ENCODE assay signal across 17 mouse cellular contexts in genomic region chr5:64237263-64237662, GRCm38 (mm10).
DNase-seq lines count a peak whose midpoint lies in the region; ATAC-seq and TF ChIP-seq lines count a peak whose summit lies in the region.
"Had no signal": no experiment of that assay in that cellular context is flagged by ENCODE, and none has a peak within 500 bp of the region (broad histone marks: within the 10 kb centered on the region; RNA-seq: fewer than 3 reads in every experiment).

No protein-coding gene starts in this region.

- no peak for TF ChIP-seq POLR2A in kidney, adult 2 months (IDR thresholded peaks at IDR 0.05; ENCODE audit: low read depth, low read length)

- peaks cover 62% of the 10 kb centered on the region for H3K4me1 ChIP-seq in kidney, embryonic 15.5 days
- peaks cover 48% of the 10 kb centered on the region for H3K4me1 ChIP-seq in kidney, adult 2 months (ENCODE audit: control insufficient read depth, insufficient read depth, low read length)
- peaks cover 18% of the 10 kb centered on the region; the same call in 1 of the 2 replicates for H3K4me1 ChIP-seq in lung, postnatal 0 days (ENCODE audit: insufficient read depth, low read depth, low read length)

- 24% methylated on average over 1 of the region's 1 CpGs for WGBS in kidney, embryonic 15.5 days
- 24% methylated on average over 1 of the region's 1 CpGs for whole genome bisulfite sequencing in kidney, adult 2 months
- WGBS in lung, postnatal 0 days = 42% methylated on average over 1 of the region's 1 CpGs

- no peaks in the 10 kb centered on the region for H3K27me3 ChIP-seq in kidney, embryonic 15.5 days
- no peaks in the 10 kb centered on the region for H3K27me3 ChIP-seq in kidney, adult 2 months (replicated peaks; ENCODE audit: control insufficient read depth, insufficient read depth, low read length)
- H3K27me3 ChIP-seq in lung, postnatal 0 days (replicated peaks; ENCODE audit: insufficient read depth, low read length) = no peaks in the 10 kb centered on the region
- H3K27me3 ChIP-seq: forebrain, embryonic 15.5 days; heart, embryonic 15.5 days had no signal

- no peaks in the 10 kb centered on the region for H3K36me3 ChIP-seq in kidney, embryonic 15.5 days
- no peaks in the 10 kb centered on the region for H3K36me3 ChIP-seq in kidney, adult 2 months (ENCODE audit: control insufficient read depth, insufficient read depth, low read length)
- H3K36me3 ChIP-seq in lung, postnatal 0 days (ENCODE audit: insufficient read depth, low read length) = no peaks in the 10 kb centered on the region
- H3K36me3 ChIP-seq: embryonic facial prominence, embryonic 10.5 days; forebrain, embryonic 15.5 days; heart, embryonic 15.5 days had no signal

- intact Hi-C loops in gastrocnemius, adult 2 months (cut with DNase I) = no loop called here

- no peak overlapping the region for H3K4me3 ChIP-seq in gastrocnemius, adult 2 months
- no peak overlapping the region for H3K4me3 ChIP-seq in kidney, embryonic 15.5 days (replicated peaks)
- no peak overlapping the region for H3K4me3 ChIP-seq in kidney, adult 2 months (ENCODE audit: insufficient read depth, low read depth, low read length)
- no peak overlapping the region for H3K4me3 ChIP-seq in lung, postnatal 0 days (ENCODE audit: low read depth, low read length)
- H3K4me3 ChIP-seq: embryonic facial prominence, embryonic 10.5 days; forebrain, embryonic 15.5 days; heart, embryonic 15.5 days had no signal

- TF ChIP-seq CTCF in gastrocnemius, adult 2 months (IDR thresholded peaks at IDR 0.05) = no peak
- TF ChIP-seq CTCF in kidney, adult 2 months (conservative IDR thresholded peaks at IDR 0.05; ENCODE audit: insufficient read depth, insufficient read length, low read depth, low read length) = no peak
- TF ChIP-seq CTCF in lung, postnatal 0 days (IDR thresholded peaks at IDR 0.05) = no peak

- DNase-seq in gastrocnemius, adult 2 months = no peak
- no peak for DNase-seq in gastrocnemius, adult 18-20 months (ENCODE audit: low spot score)
- no peak for DNase-seq in kidney, adult 2 months
- no peak for DNase-seq in lung, postnatal 0 days (ENCODE audit: low spot score)
- DNase-seq in lung, postnatal 10 days = no peak
- DNase-seq in layer of hippocampus, postnatal 36 days = no peak
- DNase-seq: adrenal gland, adult 8-10 months; adrenal gland, postnatal 36 days; cerebellum, adult 2 months; cerebellum, postnatal 10 days; gastrocnemius, postnatal 14 days; heart, postnatal 36 days had no signal

- H3K4me2 ChIP-seq in kidney, embryonic 15.5 days = no peak overlapping the region
- no peak overlapping the region for H3K4me2 ChIP-seq in lung, postnatal 0 days (replicated peaks; ENCODE audit: low read depth, low read length)
- H3K4me2 ChIP-seq: forebrain, embryonic 15.5 days; heart, embryonic 15.5 days had no signal

- no peak overlapping the region for H3K9ac ChIP-seq in kidney, embryonic 15.5 days
- H3K9ac ChIP-seq in lung, postnatal 0 days (replicated peaks; ENCODE audit: low read depth) = no peak overlapping the region
- H3K9ac ChIP-seq: forebrain, embryonic 15.5 days; heart, embryonic 15.5 days had no signal

- ATAC-seq in kidney, embryonic 15.5 days (replicated peaks; ENCODE audit: low FRiP score) = 0 out of 2 replicates have a peak, but pooled peaks have one; percentile 17
- ATAC-seq in lung, postnatal 0 days = no peak
- ATAC-seq: forebrain, embryonic 15.5 days; hindbrain, postnatal 0 days had no signal

- peak overlapping the region; percentile 46 for H3K27ac ChIP-seq in gastrocnemius, adult 2 months
- H3K27ac ChIP-seq in kidney, embryonic 15.5 days = 0 out of 2 replicates have a peak overlapping the region, but pooled peaks have one; percentile 5
- no peak overlapping the region; the same call in 1 of the 2 replicates for H3K27ac ChIP-seq in kidney, adult 2 months (ENCODE audit: insufficient read depth, low read depth, low read length)
- H3K27ac ChIP-seq in lung, postnatal 0 days (ENCODE audit: low read length) = 0 out of 2 replicates have a peak overlapping the region, but pooled peaks have one; percentile 17
- H3K27ac ChIP-seq: embryonic facial prominence, embryonic 10.5 days; forebrain, embryonic 15.5 days; hindbrain, postnatal 0 days had no signal

- H3K9me3 ChIP-seq in kidney, embryonic 15.5 days (replicated peaks) = no peaks in the 10 kb centered on the region
- no peaks in the 10 kb centered on the region for H3K9me3 ChIP-seq in lung, postnatal 0 days (ENCODE audit: low read length)
- H3K9me3 ChIP-seq: embryonic facial prominence, embryonic 10.5 days; forebrain, embryonic 15.5 days; heart, embryonic 15.5 days had no signal

- TF ChIP-seq EP300 in lung, postnatal 0 days (IDR thresholded peaks at IDR 0.05) = no peak
